Mouse (Mus musculus) lung, adult 2 months (tissue): ENCODE results near the gene Steap1.

Experiments used
- CTCF ChIP-seq: fragments of 200-500 bp; IDR thresholded peaks from 2 replicates; pipeline ENCODE4 v1.5.1; 2011; ENCODE audit warnings: mild to moderate bottlenecking, low read length, control low read depth; ENCODE audit not compliant: insufficient read depth
- POLR2A ChIP-seq: fragments of 200-500 bp; IDR thresholded peaks from 2 replicates; pipeline ENCODE4 v1.6.1; 2011; ENCODE audit warnings: low read depth, mild to moderate bottlenecking, control low read depth, low read length, borderline replicate concordance; ENCODE audit errors: extremely low read depth

DNA sequence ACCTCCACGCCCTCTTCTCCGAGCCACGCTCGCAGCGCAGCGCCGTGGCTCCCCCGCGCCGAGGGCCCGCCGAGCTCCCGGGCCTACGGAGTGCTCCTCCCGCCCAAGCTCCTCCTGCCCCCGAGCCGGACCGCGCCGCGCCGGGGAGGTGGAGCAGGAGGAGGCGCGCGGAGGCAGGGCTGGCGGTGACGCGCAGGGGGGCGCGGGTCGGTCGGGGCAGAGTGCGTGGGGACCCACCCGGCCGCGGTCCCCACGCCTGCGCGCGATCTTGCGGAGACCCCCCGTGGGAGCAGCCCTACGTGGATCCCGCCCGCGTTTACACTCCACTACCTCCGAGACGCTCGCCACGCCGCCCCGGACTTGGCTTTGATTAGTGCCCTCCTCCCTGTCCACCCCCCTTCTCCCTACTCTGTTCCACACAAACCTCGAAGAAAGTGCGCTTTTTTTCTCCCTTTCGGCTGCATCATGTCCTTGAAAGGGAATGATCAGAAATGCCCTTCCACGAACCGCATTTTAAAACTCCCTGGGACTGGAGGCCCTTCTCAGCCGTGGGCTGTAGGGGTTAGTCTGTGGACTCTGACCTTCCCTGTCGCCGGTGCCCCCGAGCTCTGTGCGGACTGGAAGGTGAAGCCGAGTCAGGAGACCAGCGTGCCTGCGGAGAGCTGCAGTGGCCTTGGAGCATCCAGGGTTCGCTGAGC is 55.0 kb downstream of the Steap1 start, which contains the start of gene Steap2:
- no peak for TF ChIP-seq CTCF
- no peak; the same call in 1 of the 2 replicates for TF ChIP-seq POLR2A
